Mouse (Mus musculus): ENCODE measurements around the gene Rhox2a. TPM values are rescaled to one million over a fixed set of nuclear protein-coding genes. Genes with fewer than 3 reads are reported as not detected.

Gene Rhox2a
- polyA plus RNA-seq (2017; shearing (Covaris generic)) = not detected

DNA sequence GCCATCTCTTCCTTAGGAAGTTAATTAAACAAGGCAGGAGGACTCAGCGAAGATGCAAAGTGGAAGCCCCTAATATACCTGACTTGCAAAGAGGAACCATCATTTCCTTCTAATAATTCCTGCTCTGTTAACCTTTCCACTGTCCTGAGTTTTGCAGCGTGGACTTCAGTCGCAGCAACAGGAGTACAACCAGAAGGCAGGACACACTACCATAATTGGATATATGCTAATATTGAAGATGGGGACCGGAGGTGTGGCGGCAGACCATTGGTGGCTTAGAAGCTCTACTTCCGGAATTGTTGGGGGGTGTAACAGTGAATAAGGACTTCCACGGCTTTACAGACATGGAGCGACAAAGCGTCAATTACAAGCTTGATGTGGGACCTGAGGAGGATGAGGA, at the start of gene Rhox2a:
Rhox2a (plus strand) TSS at position 301 of the 400 bp plus-strand sequence.

DNA sequence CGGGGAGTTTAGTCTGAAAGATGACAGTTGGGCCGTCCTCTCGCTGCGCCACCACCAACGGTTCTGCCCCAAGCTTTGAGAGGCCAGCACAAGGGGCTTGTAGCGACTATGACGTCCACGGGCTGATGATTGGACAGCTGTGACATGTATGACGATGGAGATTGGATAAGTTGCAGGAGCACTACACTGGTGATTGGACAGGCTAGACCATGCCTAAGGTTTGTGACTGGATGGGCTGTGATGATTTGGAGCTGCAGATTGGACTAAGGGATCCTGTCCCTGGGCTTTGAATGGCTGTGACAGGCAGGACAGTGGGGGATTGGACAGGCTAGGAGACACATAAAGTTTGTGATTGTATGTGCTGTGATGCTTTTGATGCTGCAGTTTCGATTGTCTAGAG, 33.8 kb upstream of the Rhox2a start, which contains the start of gene Gm9:
Gm9 (minus strand) TSS at position 101 of the 400 bp plus-strand sequence.

DNA sequence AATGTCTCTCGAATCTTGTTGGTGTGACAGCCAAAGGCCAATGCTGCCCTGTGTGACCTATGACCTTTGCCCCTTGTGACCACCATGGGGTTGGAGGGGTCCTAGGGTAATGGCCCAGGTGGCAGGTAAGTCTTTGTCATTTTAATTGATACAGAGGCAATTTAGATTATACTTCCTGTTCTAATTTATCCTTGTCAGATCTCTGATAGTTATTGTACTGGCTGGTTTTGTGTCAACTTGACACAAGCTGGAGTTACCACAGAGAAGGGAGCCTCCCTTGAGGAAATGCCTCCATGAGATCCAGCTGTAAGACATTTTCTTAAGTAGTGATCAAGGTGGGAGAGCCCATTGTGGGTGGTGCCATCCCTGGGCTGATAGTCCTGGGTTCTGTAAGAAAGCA, 22.6 kb upstream of the Rhox2a start, which contains the start of gene Rhox1:
Rhox1 (minus strand) TSS at position 101 of the 400 bp plus-strand sequence.

DNA sequence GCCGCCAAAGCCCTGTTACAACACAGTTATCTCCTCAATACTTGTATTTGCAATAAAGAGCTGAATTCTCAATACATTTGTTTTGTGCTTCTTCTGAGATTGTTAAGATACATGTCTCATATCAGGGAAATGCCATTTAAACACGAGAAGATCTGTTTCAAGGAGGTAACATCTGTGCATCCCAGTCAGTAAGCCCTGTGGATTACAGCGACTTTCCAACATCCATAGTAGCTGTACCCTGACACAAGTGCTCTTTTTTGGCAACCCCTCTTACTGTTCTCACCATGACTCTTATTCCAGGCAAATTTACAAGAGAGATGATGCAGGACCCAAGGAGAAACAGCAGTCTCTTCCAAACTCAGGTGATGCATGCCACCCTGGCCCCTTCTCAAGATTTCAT, 4.8 kb downstream of the Rhox2a start, which contains the start of gene Rhox3a:
Rhox3a (plus strand) TSS at position 301 of the 400 bp plus-strand sequence.

DNA sequence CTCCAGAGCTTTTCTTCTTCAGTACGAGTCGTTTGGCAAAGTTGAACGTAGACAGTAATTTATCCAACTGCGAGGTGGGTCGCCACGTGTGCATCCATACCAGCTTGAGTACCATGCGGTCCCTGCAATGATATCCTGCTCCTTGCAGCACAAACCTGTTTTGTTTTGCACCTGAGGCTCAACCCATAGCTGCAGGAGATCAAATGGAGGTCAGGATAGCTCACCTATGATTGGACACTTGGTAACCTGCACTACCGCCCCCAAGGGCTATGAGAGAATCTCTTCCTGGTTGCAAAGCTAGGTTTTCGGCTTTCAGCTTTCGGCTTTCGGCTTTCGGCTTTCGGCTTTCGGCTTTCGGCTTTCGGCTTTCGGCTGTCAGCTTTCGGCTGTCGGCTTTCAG, 20.3 kb downstream of the Rhox2a start, which contains the start of gene Rhox4a:
Rhox4a (plus strand) TSS at position 301 of the 400 bp plus-strand sequence.

Other genes starting within 250 kb of the Rhox2a start
- gene Sowahd, start 196.1 kb upstream of the Rhox2a start, polyA plus RNA-seq (2017; shearing (Covaris generic)) = not detected
- gene Rpl39, start 159.6 kb upstream of the Rhox2a start, polyA plus RNA-seq (2017; shearing (Covaris generic)) = 449 TPM
- 19.7 TPM for gene Upf3b, start 134.7 kb upstream of the Rhox2a start, polyA plus RNA-seq (2017; shearing (Covaris generic))
- 25.7 TPM for gene Nkap, start 118.2 kb upstream of the Rhox2a start, polyA plus RNA-seq (2017; shearing (Covaris generic))
- not detected for gene Akap14, start 76.1 kb upstream of the Rhox2a start, polyA plus RNA-seq (2017; shearing (Covaris generic))
- gene Ndufa1, start 53.8 kb upstream of the Rhox2a start, polyA plus RNA-seq (2017; shearing (Covaris generic)) = 234 TPM
- gene Rnf113a1, start 53.7 kb upstream of the Rhox2a start, polyA plus RNA-seq (2017; shearing (Covaris generic)) = 13.2 TPM
- not detected for gene Gm9, start 33.9 kb upstream of the Rhox2a start, polyA plus RNA-seq (2017; shearing (Covaris generic))
- gene Rhox1, start 22.7 kb upstream of the Rhox2a start, polyA plus RNA-seq (2017; shearing (Covaris generic)) = not detected
- gene Rhox3a, start 4.9 kb downstream of the Rhox2a start, polyA plus RNA-seq (2017; shearing (Covaris generic)) = not detected
- not detected for gene Rhox4a, start 20.4 kb downstream of the Rhox2a start, polyA plus RNA-seq (2017; shearing (Covaris generic))
- gene Rhox3a2, start 135.1 kb downstream of the Rhox2a start, polyA plus RNA-seq (2017; shearing (Covaris generic)) = not detected
- gene Rhox4a2, start 145.9 kb downstream of the Rhox2a start, polyA plus RNA-seq (2017; shearing (Covaris generic)) = not detected
- not detected for gene Rhox2b, start 167.1 kb downstream of the Rhox2a start, polyA plus RNA-seq (2017; shearing (Covaris generic))
- gene Rhox4b, start 187.5 kb downstream of the Rhox2a start, polyA plus RNA-seq (2017; shearing (Covaris generic)) = not detected
- not detected for gene Rhox2c, start 208.7 kb downstream of the Rhox2a start, polyA plus RNA-seq (2017; shearing (Covaris generic))
- gene Rhox3c, start 213.6 kb downstream of the Rhox2a start, polyA plus RNA-seq (2017; shearing (Covaris generic)) = not detected
- gene Rhox4c, start 235.4 kb downstream of the Rhox2a start, polyA plus RNA-seq (2017; shearing (Covaris generic)) = not detected
- gene Rhox2d, start 248.5 kb downstream of the Rhox2a start, polyA plus RNA-seq (2017; shearing (Covaris generic)) = not detected